Mouse (Mus musculus): ENCODE measurements at regions not wholly inside any gene's neighbourhood (a gene's known extent, or its start where the extent isn't known, plus 50 kb on each side); places are given as distances from the start of the nearest gene placed in this dataset.

DNA sequence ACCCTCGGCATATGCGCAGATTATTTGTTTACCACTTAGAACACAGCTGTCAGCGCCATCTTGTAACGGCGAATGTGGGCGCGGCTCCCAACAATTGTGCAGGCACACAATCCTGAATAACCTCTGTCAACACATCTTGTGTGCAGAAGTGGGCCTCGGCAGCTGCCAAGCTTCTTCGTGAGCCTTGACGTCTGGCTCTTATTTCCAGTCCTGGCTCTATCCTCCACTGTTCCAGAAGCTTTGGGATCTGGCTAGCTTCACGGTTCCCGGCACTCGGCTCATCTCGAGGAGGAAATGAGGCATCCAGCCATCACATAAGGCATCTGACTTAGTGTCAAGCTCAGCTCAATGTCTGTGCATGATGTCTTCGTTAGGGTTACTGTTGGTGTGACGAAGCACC, 195.8 kb upstream of the 1700012A03Rik start:
- no peak for TF ChIP-seq POLR2A (IDR thresholded peaks at IDR 0.05; ENCODE audit: insufficient read depth, low read depth, low read length)
- no peak for TF ChIP-seq CTCF (IDR thresholded peaks at IDR 0.05; ENCODE audit: insufficient read depth, low read depth, low read length)

Measured in olfactory bulb, adult 2 months (tissue).